In genomic region chr16:33583881-33584454, GRCm38 (mm10) we compare ENCODE assay signal across 8 mouse cellular contexts.
A peak's percentile ranks its signal among the peaks of the same experiment; 100 is the strongest.
DNase-seq lines count a peak whose midpoint lies in the region; ATAC-seq and TF ChIP-seq lines count a peak whose summit lies in the region.

No protein-coding gene starts in this region.

- no peak for TF ChIP-seq CTCF in testis, adult 2 months (IDR thresholded peaks at IDR 0.05; ENCODE audit: control insufficient read depth, insufficient read depth, insufficient replicate concordance, low read depth, low read length)
- no peak for TF ChIP-seq CTCF in lung, adult 2 months (IDR thresholded peaks at IDR 0.05; ENCODE audit: insufficient read depth, low read length)

- peak overlapping the region; percentile 69 for H3K27ac ChIP-seq in testis, adult 2 months (ENCODE audit: control insufficient read depth, insufficient read depth, low read depth, low read length)
- H3K27ac ChIP-seq in heart, embryonic 10.5 days, result peak overlapping the region; percentile 88
- peak overlapping the region; percentile 68 for H3K27ac ChIP-seq in neural tube, embryonic 15.5 days (replicated peaks)

- DNase-seq in testis, postnatal 10 days (ENCODE audit: low spot score), result no peak
- DNase-seq in heart, embryonic 10.5 days (ENCODE audit: low spot score), result peak; percentile 82
- DNase-seq in kidney, adult 18-20 months, result peak; percentile 57
- no peak for DNase-seq in lung, adult 2 months
- DNase-seq in Muller cell, postnatal 12 days (ENCODE audit: inconsistent ontology term), result no peak
- no peak for DNase-seq in right cerebral cortex, postnatal 25 days

- peak overlapping the region; percentile 48 for H3K4me2 ChIP-seq in neural tube, embryonic 15.5 days

- H3K9ac ChIP-seq in neural tube, embryonic 15.5 days (replicated peaks), result 0 out of 2 replicates have a peak overlapping the region, but pooled peaks have one; percentile 20

- no peaks in the 10 kb centered on the region for H3K9me3 ChIP-seq in heart, embryonic 10.5 days
- H3K9me3 ChIP-seq in neural tube, embryonic 15.5 days (replicated peaks), result no peaks in the 10 kb centered on the region

- WGBS in heart, embryonic 10.5 days, result 13% methylated on average over 19 of the region's 19 CpGs
- WGBS in lung, adult 2 months, result 12% methylated on average over 19 of the region's 19 CpGs
- 42% methylated on average over 19 of the region's 19 CpGs for WGBS in neural tube, embryonic 15.5 days

- ATAC-seq in neural tube, embryonic 15.5 days (ENCODE audit: low FRiP score), result no peak

- TF ChIP-seq POLR2A in testis, adult 2 months (IDR thresholded peaks at IDR 0.05; ENCODE audit: control insufficient read depth, low read depth, low read length), result no peak
- 0 out of 2 replicates have a peak, but pooled peaks have one; percentile 22 for TF ChIP-seq POLR2A in lung, adult 2 months (IDR thresholded peaks at IDR 0.05; ENCODE audit: borderline replicate concordance, extremely low read depth, low read depth, low read length)

- H3K4me3 ChIP-seq in testis, adult 2 months (ENCODE audit: control insufficient read depth, low read depth, low read length), result peak overlapping the region; percentile 60
- H3K4me3 ChIP-seq in heart, embryonic 10.5 days, result peak overlapping the region; percentile 44
- H3K4me3 ChIP-seq in lung, adult 2 months (replicated peaks; ENCODE audit: extremely low read depth, low read depth, low read length), result peak overlapping the region; percentile 4
- peak overlapping the region; percentile 15 for H3K4me3 ChIP-seq in neural tube, embryonic 15.5 days (replicated peaks)

- H3K27me3 ChIP-seq in testis, adult 2 months (ENCODE audit: control insufficient read depth, insufficient read depth, low read length), result no peaks in the 10 kb centered on the region
- no peaks in the 10 kb centered on the region for H3K27me3 ChIP-seq in heart, embryonic 10.5 days (ENCODE audit: insufficient read depth, poor library complexity, severe bottlenecking)
- H3K27me3 ChIP-seq in neural tube, embryonic 15.5 days (replicated peaks), result no peaks in the 10 kb centered on the region

- no peaks in the 10 kb centered on the region for H3K36me3 ChIP-seq in testis, adult 2 months (ENCODE audit: control insufficient read depth, insufficient read depth, low read length)
- H3K36me3 ChIP-seq in heart, embryonic 10.5 days, result no peaks in the 10 kb centered on the region
- no peaks in the 10 kb centered on the region for H3K36me3 ChIP-seq in neural tube, embryonic 15.5 days

- H3K4me1 ChIP-seq in testis, adult 2 months (ENCODE audit: control insufficient read depth, insufficient read depth, low read length), result peaks cover 22% of the 10 kb centered on the region
- peaks cover 60% of the 10 kb centered on the region for H3K4me1 ChIP-seq in heart, embryonic 10.5 days
- peaks cover 32% of the 10 kb centered on the region for H3K4me1 ChIP-seq in lung, adult 2 months (ENCODE audit: control insufficient read depth, insufficient read depth, low read length)
- H3K4me1 ChIP-seq in neural tube, embryonic 15.5 days, result peaks cover 32% of the 10 kb centered on the region

Comparison
In these comparisons a context has a peak if more than half of its experiments do, and no peak if none do; other contexts are left out.
1. H3K4me3 ChIP-seq: peak in every context shown above with its lines; median percentile 60 in testis, adult 2 months; 44 in heart, embryonic 10.5 days; 15 in neural tube, embryonic 15.5 days; 4 in lung, adult 2 months.
2. DNase-seq: peak in heart, embryonic 10.5 days (single experiment) and kidney, adult 18-20 months (single experiment); none in testis, postnatal 10 days (single experiment), lung, adult 2 months (single experiment), Muller cell, postnatal 12 days (single experiment) and right cerebral cortex, postnatal 25 days (single experiment).
3. Peak in every context shown above with its lines, with median percentiles within 50 percentile points of each other: H3K27ac ChIP-seq.